Mouse (Mus musculus): ENCODE measurements around the gene Fgf12. TPM values are rescaled to one million over a fixed set of nuclear protein-coding genes. Genes with fewer than 3 reads are reported as not detected.

The Fgf12 gene
- polyA plus RNA-seq, 1 experiment from 2014 or later: 2.9 TPM

DNA sequence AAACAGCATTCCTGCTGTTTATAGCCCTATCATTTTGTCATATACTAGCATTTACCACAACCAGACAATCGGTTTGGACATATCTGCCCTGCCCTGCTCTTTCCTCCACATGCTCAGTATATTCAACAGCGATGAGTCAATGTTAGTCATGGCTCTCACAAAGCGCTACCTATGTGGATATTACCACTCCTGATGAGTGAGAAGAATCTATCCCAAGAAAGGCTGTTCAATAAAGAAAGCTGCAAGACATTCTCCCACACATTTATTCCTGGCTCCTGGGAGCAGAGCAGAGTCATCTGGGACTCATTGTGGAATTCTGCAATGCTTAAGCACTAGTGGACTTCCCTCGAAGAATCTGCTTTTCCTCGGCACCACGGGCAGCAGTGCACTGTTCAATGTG, 26.1 kb downstream of the Fgf12 start:
- ATAC-seq (replicated peaks; ENCODE audit: low FRiP score, low read depth) (no peak), DNase-seq (ENCODE audit: low spot score) (no peak)
- TF ChIP-seq CTCF (IDR thresholded peaks at IDR 0.05; ENCODE audit: low read depth): no peak
- Histone ChIP-seq H3K27me3 (ENCODE audit: insufficient read depth, low read length) (no peaks in the 10 kb centered on the region), H3K9ac (ENCODE audit: low read depth, low read length) (no peak overlapping the region), H3K9me3 (replicated peaks; ENCODE audit: low read length) (no peaks in the 10 kb centered on the region), H3K36me3 (ENCODE audit: insufficient read depth, low read length) (no peaks in the 10 kb centered on the region), H3K4me3 (replicated peaks; ENCODE audit: low read depth, low read length) (no peak overlapping the region), H3K4me2 (ENCODE audit: low read length) (no peak overlapping the region), H3K4me1 (replicated peaks; ENCODE audit: insufficient read depth, low read length) (no peaks in the 10 kb centered on the region), H3K27ac (no peak overlapping the region)
- 89% methylated on average over 6 of the region's 6 CpGs for WGBS

DNA sequence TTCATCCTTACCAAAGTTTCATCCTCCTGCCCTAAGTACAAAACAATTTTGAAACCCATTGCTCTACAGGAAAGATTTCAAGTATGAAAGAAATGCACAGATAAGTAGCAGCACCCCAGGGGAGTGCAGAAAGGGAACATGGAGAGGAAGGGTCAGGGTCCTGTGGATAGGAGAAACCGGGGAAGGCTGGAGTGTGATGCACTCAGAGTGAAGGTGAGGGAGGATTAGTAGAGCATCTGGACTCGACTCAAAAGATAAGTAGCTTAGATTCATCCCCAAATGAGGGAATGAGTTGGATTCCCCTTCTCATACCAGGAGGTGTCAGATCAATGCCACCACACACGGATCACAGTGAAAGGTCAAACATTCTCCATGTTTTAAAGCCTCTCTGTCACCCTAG, 46.2 kb downstream of the Fgf12 start:
- Histone ChIP-seq H3K4me1 (replicated peaks; ENCODE audit: insufficient read depth, low read length) (no peaks in the 10 kb centered on the region), H3K27me3 (ENCODE audit: insufficient read depth, low read length) (no peaks in the 10 kb centered on the region), H3K9me3 (replicated peaks; ENCODE audit: low read length) (no peaks in the 10 kb centered on the region), H3K9ac (ENCODE audit: low read depth, low read length) (no peak overlapping the region), H3K4me2 (ENCODE audit: low read length) (no peak overlapping the region), H3K27ac (no peak overlapping the region), H3K36me3 (ENCODE audit: insufficient read depth, low read length) (no peaks in the 10 kb centered on the region), H3K4me3 (replicated peaks; ENCODE audit: low read depth, low read length) (no peak overlapping the region)
- DNase-seq (ENCODE audit: low spot score) (no peak), ATAC-seq (replicated peaks; ENCODE audit: low FRiP score, low read depth) (no peak)
- WGBS: 57% methylated on average over 3 of the region's 3 CpGs
- TF ChIP-seq CTCF (IDR thresholded peaks at IDR 0.05; ENCODE audit: low read depth): no peak

DNA sequence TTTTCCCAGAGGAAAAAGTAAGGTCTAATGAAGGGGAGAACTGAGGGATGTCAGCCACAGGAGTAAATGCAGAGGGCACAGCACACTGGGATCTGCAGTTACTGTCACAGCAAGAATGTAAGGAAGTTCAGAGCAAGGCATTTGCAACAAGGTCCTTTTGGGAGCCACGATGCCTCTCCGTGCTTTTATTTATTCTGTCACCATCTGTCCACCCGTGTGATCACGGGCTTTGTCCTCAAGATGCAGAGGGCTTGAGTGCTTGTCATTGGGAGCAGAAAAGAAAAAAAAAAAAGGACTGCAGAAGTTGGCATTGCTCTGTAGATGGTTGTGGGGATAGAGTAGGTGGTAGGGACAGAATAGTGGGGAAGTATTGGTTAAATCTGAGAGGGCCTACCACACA, 52.5 kb downstream of the Fgf12 start:
- Histone ChIP-seq H3K4me3 (replicated peaks; ENCODE audit: low read depth, low read length) (no peak overlapping the region), H3K4me2 (ENCODE audit: low read length) (no peak overlapping the region), H3K27me3 (ENCODE audit: insufficient read depth, low read length) (no peaks in the 10 kb centered on the region), H3K27ac (no peak overlapping the region), H3K36me3 (ENCODE audit: insufficient read depth, low read length) (no peaks in the 10 kb centered on the region), H3K9ac (ENCODE audit: low read depth, low read length) (no peak overlapping the region), H3K4me1 (replicated peaks; ENCODE audit: insufficient read depth, low read length) (no peaks in the 10 kb centered on the region), H3K9me3 (replicated peaks; ENCODE audit: low read length) (no peaks in the 10 kb centered on the region)
- DNase-seq (ENCODE audit: low spot score) (no peak), ATAC-seq (replicated peaks; ENCODE audit: low FRiP score, low read depth) (no peak)
- TF ChIP-seq CTCF (IDR thresholded peaks at IDR 0.05; ENCODE audit: low read depth): no peak
- 77% methylated on average over 4 of the region's 4 CpGs for WGBS

DNA sequence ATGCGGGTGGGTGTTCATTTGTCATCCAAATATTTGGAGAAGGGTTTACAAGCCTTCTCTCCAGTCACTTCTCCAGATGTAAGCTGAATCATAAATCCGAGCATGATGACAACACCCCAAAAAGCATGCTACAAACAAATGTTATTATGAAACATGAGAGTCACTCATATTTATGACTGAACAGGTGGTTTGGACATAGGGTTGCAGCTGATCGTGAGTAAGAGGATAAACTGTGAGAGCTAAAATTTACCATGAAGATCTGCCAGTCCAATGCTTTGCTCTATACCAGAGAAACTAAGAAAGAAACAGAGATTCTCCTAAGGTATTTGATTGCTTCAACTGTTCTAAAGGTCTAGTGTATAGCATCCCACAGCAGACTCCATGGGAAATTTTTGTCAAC, 56.0 kb downstream of the Fgf12 start:
- DNase-seq (ENCODE audit: low spot score) (no peak), ATAC-seq (replicated peaks; ENCODE audit: low FRiP score, low read depth) (no peak)
- Histone ChIP-seq H3K4me2 (ENCODE audit: low read length) (no peak overlapping the region), H3K9me3 (replicated peaks; ENCODE audit: low read length) (no peaks in the 10 kb centered on the region), H3K9ac (ENCODE audit: low read depth, low read length) (no peak overlapping the region), H3K27ac (no peak overlapping the region), H3K27me3 (ENCODE audit: insufficient read depth, low read length) (no peaks in the 10 kb centered on the region), H3K36me3 (ENCODE audit: insufficient read depth, low read length) (no peaks in the 10 kb centered on the region), H3K4me1 (replicated peaks; ENCODE audit: insufficient read depth, low read length) (no peaks in the 10 kb centered on the region), H3K4me3 (replicated peaks; ENCODE audit: low read depth, low read length) (no peak overlapping the region)
- TF ChIP-seq CTCF (IDR thresholded peaks at IDR 0.05; ENCODE audit: low read depth): no peak
- WGBS: 76% methylated on average over 3 of the region's 3 CpGs

DNA sequence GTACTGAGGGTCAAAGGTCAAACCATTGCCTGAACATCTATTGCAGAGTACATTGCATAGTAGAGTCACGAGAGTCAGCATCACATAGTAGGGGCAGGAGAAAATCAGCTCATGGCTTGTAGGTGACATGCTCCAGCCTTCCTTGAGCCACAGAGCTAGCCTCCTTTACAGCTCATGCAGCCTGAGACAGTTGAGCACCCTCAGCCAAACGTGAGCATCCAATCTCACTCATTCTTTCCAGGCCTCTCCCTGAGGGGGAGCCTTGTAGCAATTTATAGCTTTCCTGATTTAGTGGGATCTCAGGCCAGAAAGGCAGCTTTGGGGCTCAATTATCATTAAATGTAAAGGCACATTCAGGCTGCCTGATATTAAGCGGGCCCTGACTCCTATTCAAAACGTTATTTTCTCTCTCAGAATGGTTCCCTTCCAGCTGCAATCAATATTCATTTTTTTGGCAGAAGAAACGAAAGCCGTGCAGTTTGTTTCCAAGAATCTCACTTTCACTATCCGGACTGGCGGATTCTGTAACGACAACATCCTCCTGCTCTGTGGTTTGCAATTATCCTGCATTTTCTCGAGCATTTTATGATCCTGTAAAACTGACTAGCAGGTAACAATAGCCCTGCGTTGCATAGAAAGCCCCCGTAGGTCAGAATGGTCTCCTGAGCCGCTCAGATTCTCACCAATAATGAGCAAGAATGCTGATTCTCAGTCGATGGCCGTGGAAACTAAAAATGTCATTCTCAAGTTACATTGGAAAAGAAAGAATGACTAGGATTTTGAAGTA, 58.6 kb downstream of the Fgf12 start:
- Histone ChIP-seq H3K27ac (no peak overlapping the region), H3K9me3 (replicated peaks; ENCODE audit: low read length) (no peaks in the 10 kb centered on the region), H3K36me3 (ENCODE audit: insufficient read depth, low read length) (no peaks in the 10 kb centered on the region), H3K9ac (ENCODE audit: low read depth, low read length) (no peak overlapping the region), H3K4me3 (replicated peaks; ENCODE audit: low read depth, low read length) (0 out of 2 replicates have a peak overlapping the region, but pooled peaks have one; percentile 9), H3K4me2 (ENCODE audit: low read length) (peak overlapping the region; percentile 39), H3K27me3 (ENCODE audit: insufficient read depth, low read length) (no peaks in the 10 kb centered on the region), H3K4me1 (replicated peaks; ENCODE audit: insufficient read depth, low read length) (no peaks in the 10 kb centered on the region)
- DNase-seq (ENCODE audit: low spot score) (peak; percentile 59), ATAC-seq (replicated peaks; ENCODE audit: low FRiP score, low read depth) (no peak)
- no peak for TF ChIP-seq CTCF (IDR thresholded peaks at IDR 0.05; ENCODE audit: low read depth)
- 25% methylated on average over 15 of the region's 15 CpGs for WGBS

DNA sequence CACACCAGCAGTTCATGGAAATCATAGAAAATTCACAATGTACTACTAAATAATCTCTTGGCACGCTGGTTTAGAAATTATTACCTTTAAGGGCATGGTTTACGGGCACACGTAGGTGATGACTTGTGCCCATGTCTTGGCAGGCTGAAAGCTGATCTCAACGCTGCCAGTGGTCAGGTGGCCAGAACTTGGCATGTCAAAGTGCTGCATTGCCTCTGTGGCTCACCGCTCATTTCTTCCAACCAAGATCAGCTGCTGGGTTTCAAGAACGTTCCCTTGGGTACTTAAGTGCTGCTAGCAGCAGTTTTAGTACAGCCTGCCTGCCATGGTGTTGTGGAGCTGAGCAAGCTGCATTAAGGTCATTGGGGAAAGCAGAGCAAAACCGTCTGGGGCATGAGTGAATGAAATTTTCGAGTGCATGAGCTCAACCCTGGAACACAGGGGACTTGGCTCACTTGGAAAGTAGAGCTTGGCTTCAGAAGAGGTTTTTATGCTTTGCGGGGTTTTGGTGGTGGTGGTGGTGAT, 63.9 kb downstream of the Fgf12 start:
- H3K4me2 ChIP-seq (ENCODE audit: low read length): no peak overlapping the region
- ATAC-seq (replicated peaks; ENCODE audit: low FRiP score, low read depth): no peak
- H3K9ac ChIP-seq (ENCODE audit: low read depth, low read length): no peak overlapping the region
- H3K27ac ChIP-seq: no peak overlapping the region
- H3K36me3 ChIP-seq (ENCODE audit: insufficient read depth, low read length): no peaks in the 10 kb centered on the region
- no peaks in the 10 kb centered on the region for H3K4me1 ChIP-seq (replicated peaks; ENCODE audit: insufficient read depth, low read length)
- H3K27me3 ChIP-seq (ENCODE audit: insufficient read depth, low read length): no peaks in the 10 kb centered on the region
- DNase-seq (ENCODE audit: low spot score): no peak
- H3K9me3 ChIP-seq (replicated peaks; ENCODE audit: low read length): no peaks in the 10 kb centered on the region
- TF ChIP-seq CTCF (IDR thresholded peaks at IDR 0.05; ENCODE audit: low read depth): no peak
- no peak overlapping the region for H3K4me3 ChIP-seq (replicated peaks; ENCODE audit: low read depth, low read length)
- WGBS: 83% methylated on average over 9 of the region's 9 CpGs
